In the genomic region with DNA sequence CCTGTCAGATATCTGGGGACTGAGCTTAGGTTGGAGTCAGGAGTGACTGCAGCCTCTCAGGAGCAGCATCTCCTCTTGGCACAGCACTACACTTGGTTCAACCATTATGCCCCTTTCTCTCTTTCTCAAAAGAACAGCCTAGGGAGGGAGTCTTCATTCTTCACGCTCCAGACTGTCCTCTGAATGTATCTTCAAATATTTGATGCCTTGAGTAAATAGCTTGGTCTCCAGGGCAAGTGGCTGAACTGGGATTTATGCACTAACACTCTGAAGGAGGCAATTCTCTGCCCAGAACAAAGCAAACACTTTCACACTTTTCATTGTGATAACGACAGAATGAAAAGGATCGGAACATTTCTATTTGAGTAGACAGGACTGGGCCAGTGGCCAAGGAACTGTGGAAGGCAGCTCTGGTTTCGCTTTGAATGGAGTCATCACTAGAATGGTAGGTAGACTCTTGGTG, we compare ENCODE assay signal across 8 mouse cellular contexts. TPM values are rescaled to one million over a fixed set of nuclear protein-coding genes. Genes with fewer than 3 reads are reported as not detected.
DNase-seq lines count a peak whose midpoint lies in the region; ATAC-seq lines count a peak whose summit lies in the region.

No protein-coding gene starts in this region.

- peak; percentile 73 for DNase-seq in 416B (ENCODE audit: low read depth)
- peak; percentile 57 for DNase-seq in Muller cell, postnatal 12 days (ENCODE audit: inconsistent ontology term)
- DNase-seq in left cerebral cortex, adult 18-20 months (ENCODE audit: low spot score in 2 of 2) = peak; percentile 74 to 75
- peak; percentile 78 for DNase-seq in right cerebral cortex, adult 18-20 months
- no peak for DNase-seq in thymus, postnatal 10 days (ENCODE audit: low spot score in 2 of 2)
- no peak for DNase-seq in kidney, adult 18-20 months
- no peak for DNase-seq in spleen, postnatal 14 days (ENCODE audit: low spot score in 2 of 2)

- H3K4me3 ChIP-seq in heart, embryonic 15.5 days = peak overlapping the region; percentile 11; the same call in 1 of the 2 replicates

- peak overlapping the region; percentile 44 for H3K4me2 ChIP-seq in heart, embryonic 15.5 days

- peak overlapping the region; percentile 91 for H3K27ac ChIP-seq in heart, embryonic 15.5 days

- H3K36me3 ChIP-seq in heart, embryonic 15.5 days = no peaks in the 10 kb centered on the region

- no peaks in the 10 kb centered on the region for H3K27me3 ChIP-seq in heart, embryonic 15.5 days

- 16% methylated on average over 4 of the region's 4 CpGs for WGBS in heart, embryonic 15.5 days

- H3K9me3 ChIP-seq in heart, embryonic 15.5 days (replicated peaks) = no peaks in the 10 kb centered on the region

- H3K9ac ChIP-seq in heart, embryonic 15.5 days = no peak overlapping the region

- peaks cover 19% of the 10 kb centered on the region for H3K4me1 ChIP-seq in heart, embryonic 15.5 days (replicated peaks)

- ATAC-seq in heart, embryonic 15.5 days (replicated peaks; ENCODE audit: insufficient number of reproducible peaks, insufficient read depth, low FRiP score, low read depth) = peak; percentile 79

RNA-seq across cellular contexts. Expression of gene Tnip3, which starts 59.8 kb away (rescaled TPM):
- 0.95 and 1.1 TPM in 2 replicates for polyA plus RNA-seq in heart, embryonic 15.5 days (2015; fragmentation: Nextera tagmentation; extraction: Ambion mirVana)
- total RNA-seq in left cerebral cortex, adult 18-20 months (2021) = under 1 TPM in 1 of 2 experiments, not detected in 1; 0.21 TPM

Comparison
In these comparisons a context has a peak if more than half of its experiments do, and no peak if none do; other contexts are left out.
1. DNase-seq: peak in 416B (single experiment), Muller cell, postnatal 12 days (single experiment), left cerebral cortex, adult 18-20 months (2 of 2) and right cerebral cortex, adult 18-20 months (single experiment); none in thymus, postnatal 10 days (0 of 2), kidney, adult 18-20 months (single experiment) and spleen, postnatal 14 days (0 of 2).